Mouse (Mus musculus): ENCODE data around the gene Glipr1l1. TPM values are rescaled to one million over a fixed set of nuclear protein-coding genes. Genes with fewer than 3 reads are reported as not detected.

The Glipr1l1 gene
- not detected in 2 replicates for polyA plus RNA-seq (2012)

DNA sequence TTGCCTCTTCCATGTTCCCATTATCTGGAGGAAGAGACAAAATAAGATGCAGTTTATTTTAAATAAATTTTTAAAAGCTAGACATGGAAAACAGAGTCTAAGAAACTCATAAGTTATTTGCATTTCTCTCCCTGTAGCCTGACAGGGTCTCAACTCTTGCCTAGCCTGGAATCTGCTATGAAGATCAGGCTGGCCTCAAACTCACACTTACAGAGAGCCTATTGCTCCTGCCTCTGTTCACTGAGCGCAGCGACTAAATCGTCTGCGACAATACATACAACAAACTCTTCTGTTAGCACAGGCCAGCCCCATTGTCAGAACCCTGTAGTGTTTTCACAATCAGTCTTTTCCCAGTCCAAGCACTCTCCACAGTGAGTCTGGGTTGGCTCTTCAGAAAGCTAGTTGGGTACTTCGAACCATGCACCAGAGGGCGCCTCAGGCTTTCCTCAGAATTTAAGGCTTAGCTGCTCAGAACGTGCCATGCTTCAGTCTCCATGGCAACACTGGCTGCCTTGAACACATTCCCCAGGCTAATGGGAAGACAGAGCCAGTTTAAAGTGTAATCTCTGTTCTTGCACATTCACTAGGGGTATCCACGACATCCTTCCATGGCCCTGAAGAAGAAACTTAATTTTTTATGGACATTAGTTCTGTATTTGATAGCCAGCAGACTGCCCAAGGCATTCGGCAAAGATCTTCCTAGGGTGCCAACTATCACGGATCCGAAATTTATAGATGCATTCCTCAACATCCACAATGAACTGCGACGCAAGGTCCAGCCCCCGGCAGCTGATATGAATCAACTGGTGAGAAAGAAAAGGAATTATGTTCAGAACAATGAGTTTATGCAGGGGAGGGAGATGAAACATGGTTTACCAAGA, at the start of gene Glipr1l1:
TSS of gene Glipr1l1 (plus strand) at position 488 of the 881 bp plus-strand sequence.

DNA sequence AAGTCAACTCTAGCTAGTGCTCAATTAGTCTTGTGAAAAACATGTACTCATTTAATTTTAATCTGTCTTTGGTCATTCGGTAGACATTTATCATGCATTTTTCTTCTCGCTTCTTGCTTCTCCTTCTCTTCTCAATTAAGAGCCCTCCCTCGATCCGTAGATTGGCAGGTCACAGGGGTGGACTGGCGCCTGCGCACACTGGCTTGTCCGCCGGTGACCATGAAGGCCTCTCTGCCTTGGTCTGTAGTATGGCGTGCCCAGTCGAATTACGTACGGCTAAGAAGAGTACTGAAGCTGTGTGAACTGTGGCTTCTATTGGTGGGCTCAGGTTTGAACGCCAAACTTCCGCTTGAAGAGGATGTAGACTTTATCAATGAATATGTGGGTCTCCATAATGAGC, 23.2 kb downstream of the Glipr1l1 start, which contains the start of gene Glipr1l2:
TSS of gene Glipr1l2 (plus strand) at position 198 of the 400 bp plus-strand sequence.

Other genes starting within 250 kb of the Glipr1l1 start
- 3.4 and 3.6 TPM in 2 replicates for gene Krr1, start 87.5 kb upstream of the Glipr1l1 start, polyA plus RNA-seq (2012)
- 14.0 and 22.1 TPM in 2 replicates for gene Glipr1, start 57.6 kb upstream of the Glipr1l1 start, polyA plus RNA-seq (2012)
- gene Glipr1l2, start 23.2 kb downstream of the Glipr1l1 start, polyA plus RNA-seq (2012): not detected in 2 replicates
- gene Glipr1l3, start 100.1 kb downstream of the Glipr1l1 start, polyA plus RNA-seq (2012): not detected in 2 replicates
- not detected in 2 replicates for gene Caps2, start 103.4 kb downstream of the Glipr1l1 start, polyA plus RNA-seq (2012)
- 0.02 TPM in 1 of 2 replicates, not detected in the other for gene Kcnc2, start 210.9 kb downstream of the Glipr1l1 start, polyA plus RNA-seq (2012)

All from megakaryocyte-erythroid progenitor cell, adult 5 weeks (primary cell).